Comparison of ENCODE assay signal across 10 mouse cellular contexts in genomic region chr2:147984547-147985260, GRCm38 (mm10).
DNase-seq lines count a peak whose midpoint lies in the region; ATAC-seq and TF ChIP-seq lines count a peak whose summit lies in the region.
"Had no signal": no experiment of that assay in that cellular context is flagged by ENCODE, and none has a peak within 500 bp of the region (broad histone marks: within the 10 kb centered on the region; RNA-seq: fewer than 3 reads in every experiment).

No protein-coding gene starts in this region.

- WGBS in hindbrain, embryonic 11.5 days: 61% methylated on average over 12 of the region's 12 CpGs
- WGBS in hindbrain, embryonic 14.5 days: 43% methylated on average over 12 of the region's 12 CpGs
- 39% methylated on average over 12 of the region's 12 CpGs for WGBS in kidney, postnatal 0 days
- 31% methylated on average over 12 of the region's 12 CpGs for WGBS in midbrain, embryonic 14.5 days

- no peak overlapping the region for H3K4me2 ChIP-seq in hindbrain, embryonic 11.5 days (replicated peaks; ENCODE audit: low read depth, low read length)
- no peak overlapping the region for H3K4me2 ChIP-seq in hindbrain, embryonic 14.5 days (replicated peaks)
- no peak overlapping the region for H3K4me2 ChIP-seq in kidney, postnatal 0 days (ENCODE audit: low read length)
- no peak overlapping the region for H3K4me2 ChIP-seq in midbrain, embryonic 14.5 days (ENCODE audit: low read length)
- H3K4me2 ChIP-seq: neural tube, embryonic 12.5 days had no signal

- no peaks in the 10 kb centered on the region; the same call in 1 of the 2 replicates for H3K4me1 ChIP-seq in hindbrain, embryonic 11.5 days (replicated peaks; ENCODE audit: control insufficient read depth, insufficient read depth, low read length)
- H3K4me1 ChIP-seq in hindbrain, embryonic 14.5 days (replicated peaks; ENCODE audit: control insufficient read depth, insufficient read depth, low read length): no peaks in the 10 kb centered on the region
- H3K4me1 ChIP-seq in kidney, postnatal 0 days (replicated peaks; ENCODE audit: insufficient read depth, low read length): no peaks in the 10 kb centered on the region
- 0 out of 2 replicates have a peak, but pooled peaks cover 2% of the 10 kb centered on the region for H3K4me1 ChIP-seq in midbrain, embryonic 14.5 days (ENCODE audit: control insufficient read depth, insufficient read depth, low read length)
- H3K4me1 ChIP-seq: neural tube, embryonic 12.5 days had no signal

- TF ChIP-seq CTCF in kidney, postnatal 0 days (IDR thresholded peaks at IDR 0.05; ENCODE audit: low read depth): peak; percentile 27; the same call in 1 of the 2 replicates

- peak; percentile 13 for DNase-seq in hindbrain, embryonic 11.5 days (ENCODE audit: low spot score)
- DNase-seq in hindbrain, embryonic 14.5 days (ENCODE audit: low spot score): no peak
- peak; percentile 25 to 27 for DNase-seq in cerebellum, postnatal 36 days
- peak; percentile 2 for DNase-seq in kidney, postnatal 0 days (ENCODE audit: low spot score)
- DNase-seq in midbrain, embryonic 14.5 days: peak; percentile 27
- DNase-seq in heart, postnatal 36 days: no peak
- DNase-seq in urinary bladder, postnatal 10 days (ENCODE audit: low spot score): no peak
- DNase-seq in spleen, postnatal 4 days (ENCODE audit: low spot score in 2 of 2): no peak
- DNase-seq: adrenal gland, postnatal 25 days had no signal

- H3K36me3 ChIP-seq in hindbrain, embryonic 11.5 days (ENCODE audit: control insufficient read depth, insufficient read depth, low read length): no peaks in the 10 kb centered on the region
- H3K36me3 ChIP-seq in hindbrain, embryonic 14.5 days (replicated peaks; ENCODE audit: control insufficient read depth, insufficient read depth): no peaks in the 10 kb centered on the region
- H3K36me3 ChIP-seq in kidney, postnatal 0 days (ENCODE audit: insufficient read depth, low read length): no peaks in the 10 kb centered on the region
- H3K36me3 ChIP-seq in midbrain, embryonic 14.5 days (ENCODE audit: control insufficient read depth, insufficient read depth, low read length): no peaks in the 10 kb centered on the region
- H3K36me3 ChIP-seq: neural tube, embryonic 12.5 days had no signal

- intact Hi-C loops in heart, postnatal 36 days (cut with DNase I): no loop called here

- ATAC-seq in hindbrain, embryonic 11.5 days (ENCODE audit: low FRiP score): no peak
- ATAC-seq in hindbrain, embryonic 14.5 days (ENCODE audit: low FRiP score): no peak
- ATAC-seq in kidney, postnatal 0 days (replicated peaks; ENCODE audit: low FRiP score, low read depth): peak; percentile 85
- no peak for ATAC-seq in midbrain, embryonic 14.5 days (ENCODE audit: low FRiP score, low TSS enrichment)

- peaks cover 20% of the 10 kb centered on the region for H3K27me3 ChIP-seq in hindbrain, embryonic 11.5 days (ENCODE audit: control insufficient read depth, insufficient read depth, low read length)
- H3K27me3 ChIP-seq in hindbrain, embryonic 14.5 days (ENCODE audit: control insufficient read depth, insufficient read depth, low read length): peaks cover 5% of the 10 kb centered on the region
- no peaks in the 10 kb centered on the region for H3K27me3 ChIP-seq in kidney, postnatal 0 days (ENCODE audit: insufficient read depth, low read length)
- H3K27me3 ChIP-seq in midbrain, embryonic 14.5 days (ENCODE audit: control insufficient read depth, insufficient read depth, low read length): no peaks in the 10 kb centered on the region

- no peak overlapping the region for H3K27ac ChIP-seq in hindbrain, embryonic 11.5 days (ENCODE audit: low read depth, low read length)
- H3K27ac ChIP-seq in hindbrain, embryonic 14.5 days: no peak overlapping the region
- H3K27ac ChIP-seq in kidney, postnatal 0 days: no peak overlapping the region
- no peak overlapping the region for H3K27ac ChIP-seq in midbrain, embryonic 14.5 days (replicated peaks; ENCODE audit: low read depth, low read length)
- H3K27ac ChIP-seq: neural tube, embryonic 12.5 days had no signal

- no peak overlapping the region for H3K9ac ChIP-seq in hindbrain, embryonic 11.5 days (ENCODE audit: low read depth, low read length)
- no peak overlapping the region for H3K9ac ChIP-seq in hindbrain, embryonic 14.5 days
- H3K9ac ChIP-seq in kidney, postnatal 0 days (ENCODE audit: low read depth, low read length): no peak overlapping the region
- H3K9ac ChIP-seq in midbrain, embryonic 14.5 days (replicated peaks; ENCODE audit: low read length): no peak overlapping the region
- H3K9ac ChIP-seq: neural tube, embryonic 12.5 days had no signal

- H3K9me3 ChIP-seq in hindbrain, embryonic 11.5 days (ENCODE audit: control insufficient read depth, low read length): no peaks in the 10 kb centered on the region
- H3K9me3 ChIP-seq in hindbrain, embryonic 14.5 days (ENCODE audit: control insufficient read depth, low read length): no peaks in the 10 kb centered on the region
- H3K9me3 ChIP-seq in kidney, postnatal 0 days (replicated peaks; ENCODE audit: low read length): no peaks in the 10 kb centered on the region
- no peaks in the 10 kb centered on the region for H3K9me3 ChIP-seq in midbrain, embryonic 14.5 days (ENCODE audit: control insufficient read depth, low read length)
- H3K9me3 ChIP-seq: neural tube, embryonic 12.5 days had no signal

- no peak overlapping the region for H3K4me3 ChIP-seq in hindbrain, embryonic 11.5 days (ENCODE audit: low read depth, low read length)
- no peak overlapping the region for H3K4me3 ChIP-seq in hindbrain, embryonic 14.5 days (replicated peaks; ENCODE audit: low read length)
- H3K4me3 ChIP-seq in kidney, postnatal 0 days (replicated peaks; ENCODE audit: low read depth, low read length): no peak overlapping the region
- no peak overlapping the region for H3K4me3 ChIP-seq in midbrain, embryonic 14.5 days (replicated peaks; ENCODE audit: low read depth, low read length)
- H3K4me3 ChIP-seq: neural tube, embryonic 12.5 days had no signal

Comparison
In these comparisons a context has a peak if more than half of its experiments do, and no peak if none do; other contexts are left out.
1. DNase-seq: peak in hindbrain, embryonic 11.5 days (single experiment), cerebellum, postnatal 36 days (2 of 2), kidney, postnatal 0 days (single experiment) and midbrain, embryonic 14.5 days (single experiment); none in hindbrain, embryonic 14.5 days (single experiment), heart, postnatal 36 days (0 of 2), urinary bladder, postnatal 10 days (single experiment) and spleen, postnatal 4 days (0 of 2).